ENCODE assay signal across 47 mouse cellular contexts in genomic region chr6:4041821-4042220, GRCm38 (mm10). TPM values are rescaled to one million over a fixed set of nuclear protein-coding genes. Genes with fewer than 3 reads are reported as not detected.
"Had no signal": no experiment of that assay in that cellular context is flagged by ENCODE, and none has a peak within 500 bp of the region (broad histone marks: within the 10 kb centered on the region; RNA-seq: fewer than 3 reads in every experiment).

No protein-coding gene starts in this region.

- H3K9me3 ChIP-seq: limb, embryonic 10.5 days; limb, embryonic 12.5 days; limb, embryonic 13.5 days; limb, embryonic 15.5 days; liver, embryonic 12.5 days; liver, embryonic 13.5 days; liver, embryonic 15.5 days; lung, embryonic 15.5 days; midbrain, embryonic 10.5 days; midbrain, embryonic 12.5 days; midbrain, embryonic 13.5 days; midbrain, embryonic 15.5 days; neural tube, embryonic 12.5 days had no signal

- DNase-seq: left cerebral cortex, postnatal 4 days; liver; liver, embryonic 13.5 days; liver, postnatal 0 days; lung, adult 18-20 months; lung, adult 2 months; lung, embryonic 14.5 days; lung, postnatal 10 days; lung, postnatal 14 days; lung, postnatal 36 days; lung, postnatal 4 days; midbrain, embryonic 14.5 days had no signal

- H3K27me3 ChIP-seq: limb, embryonic 12.5 days; limb, embryonic 13.5 days; limb, embryonic 15.5 days; liver, embryonic 12.5 days; liver, embryonic 13.5 days; liver, embryonic 15.5 days; lung, embryonic 15.5 days; megakaryocyte, embryonic 14.5 days; midbrain, embryonic 12.5 days; midbrain, embryonic 13.5 days; midbrain, embryonic 15.5 days; neural tube, embryonic 12.5 days had no signal

- H3K4me3 ChIP-seq: limb, embryonic 10.5 days; limb, embryonic 12.5 days; limb, embryonic 13.5 days; limb, embryonic 15.5 days; liver, embryonic 12.5 days; liver, embryonic 13.5 days; liver, embryonic 15.5 days; lung, embryonic 15.5 days; megakaryocyte, embryonic 14.5 days; midbrain, embryonic 10.5 days; midbrain, embryonic 12.5 days; midbrain, embryonic 13.5 days; midbrain, embryonic 15.5 days; myocyte; neural tube, embryonic 12.5 days had no signal

- H3K9ac ChIP-seq: limb, embryonic 12.5 days; limb, embryonic 13.5 days; limb, embryonic 15.5 days; liver, embryonic 12.5 days; liver, embryonic 13.5 days; liver, embryonic 14.5 days; liver, embryonic 15.5 days; liver, postnatal 0 days; lung, embryonic 14.5 days; lung, embryonic 15.5 days; midbrain, embryonic 12.5 days; midbrain, embryonic 13.5 days; midbrain, embryonic 15.5 days; neural tube, embryonic 12.5 days had no signal

- H3K4me2 ChIP-seq: limb, embryonic 12.5 days; limb, embryonic 13.5 days; limb, embryonic 15.5 days; liver, embryonic 11.5 days; liver, embryonic 12.5 days; liver, embryonic 13.5 days; liver, embryonic 15.5 days; lung, embryonic 14.5 days; lung, embryonic 15.5 days; midbrain, embryonic 11.5 days; midbrain, embryonic 12.5 days; midbrain, embryonic 13.5 days; midbrain, embryonic 15.5 days; neural tube, embryonic 12.5 days had no signal

- H3K4me1 ChIP-seq: limb, embryonic 10.5 days; limb, embryonic 12.5 days; limb, embryonic 13.5 days; limb, embryonic 15.5 days; liver, embryonic 12.5 days; liver, embryonic 13.5 days; liver, embryonic 15.5 days; lung, embryonic 15.5 days; midbrain, embryonic 10.5 days; midbrain, embryonic 12.5 days; midbrain, embryonic 13.5 days; midbrain, embryonic 15.5 days; neural tube, embryonic 12.5 days had no signal

- ATAC-seq: liver, embryonic 12.5 days; liver, postnatal 0 days; lung, postnatal 0 days; midbrain, embryonic 13.5 days; midbrain, embryonic 15.5 days; midbrain, embryonic 16.5 days had no signal

- H3K27ac ChIP-seq: limb, embryonic 10.5 days; limb, embryonic 12.5 days; limb, embryonic 13.5 days; limb, embryonic 15.5 days; liver, embryonic 12.5 days; liver, embryonic 13.5 days; liver, embryonic 14.5 days; liver, embryonic 15.5 days; lung, embryonic 15.5 days; macrophage; midbrain, embryonic 10.5 days; midbrain, embryonic 12.5 days; midbrain, embryonic 13.5 days; midbrain, embryonic 15.5 days; neural tube, embryonic 12.5 days had no signal

- H3K36me3 ChIP-seq: limb, embryonic 10.5 days; limb, embryonic 12.5 days; limb, embryonic 13.5 days; limb, embryonic 15.5 days; liver, embryonic 12.5 days; liver, embryonic 13.5 days; liver, embryonic 15.5 days; lung, embryonic 15.5 days; midbrain, embryonic 10.5 days; midbrain, embryonic 12.5 days; midbrain, embryonic 13.5 days; midbrain, embryonic 15.5 days; neural tube, embryonic 12.5 days had no signal

RNA-seq across cellular contexts. Expression of gene Gngt1, which starts 48.2 kb away (rescaled TPM):
- total RNA-seq: left cerebral cortex, postnatal 10 days; left cerebral cortex, postnatal 14 days; left cerebral cortex, postnatal 25 days; left cerebral cortex, postnatal 36 days; left cerebral cortex, postnatal 4 days; megakaryocyte progenitor cell, adult 5-6 weeks; megakaryocyte, adult 5-6 weeks; megakaryocyte-erythroid progenitor cell, adult 5-6 weeks; midbrain, postnatal 0 days; monocyte, adult 5-6 weeks had no signal
- polyA plus RNA-seq: limb, embryonic 10.5 days; limb, embryonic 11.5 days; limb, embryonic 12.5 days; limb, embryonic 13.5 days; limb, embryonic 14.5 days; limb, embryonic 15.5 days; liver, adult 2 months; liver, embryonic 11.5 days; liver, embryonic 13.5 days; liver, embryonic 15.5 days; liver, embryonic 16.5 days; lung, adult 2 months; lung, embryonic 14.5 days; lung, embryonic 15.5 days; lung, embryonic 16.5 days; lung, postnatal 0 days; macrophage; midbrain, embryonic 10.5 days; midbrain, embryonic 11.5 days; midbrain, embryonic 12.5 days; midbrain, embryonic 13.5 days; midbrain, embryonic 14.5 days; midbrain, embryonic 15.5 days; midbrain, embryonic 16.5 days; midbrain, postnatal 0 days; myocyte; neural tube, embryonic 11.5 days; neural tube, embryonic 12.5 days had no signal

RNA-seq across cellular contexts. Expression of gene Tfpi2, which starts 53.1 kb away (rescaled TPM):
- total RNA-seq: left cerebral cortex, postnatal 25 days; left cerebral cortex, postnatal 36 days; left cerebral cortex, postnatal 4 days; megakaryocyte-erythroid progenitor cell, adult 5-6 weeks; midbrain, postnatal 0 days; monocyte, adult 5-6 weeks had no signal
- polyA plus RNA-seq: macrophage had no signal
